Mouse (Mus musculus) CH12.LX (cell line): ENCODE data around the gene Iqsec2. TPM values are rescaled to one million over a fixed set of nuclear protein-coding genes. Genes with fewer than 3 reads are reported as not detected.

ENCODE experiments used
- DNase-seq: peaks from one replicate; pipeline ENCODE4 v3.0.0-alpha.2; 2013; ENCODE audit errors: extremely low read depth
- H3K27ac ChIP-seq: 2 replicates; pipeline ENCODE4 v1.5.1; 2012; ENCODE audit warnings: low read depth, mild to moderate bottlenecking, control low read depth, moderate library complexity; ENCODE audit not compliant: insufficient read depth
- H3K27me3 ChIP-seq: replicated peaks from 2 replicates; pipeline ENCODE3; 2012; ENCODE audit warnings: inconsistent platforms
- H3K36me3 ChIP-seq, 2 experiments: replicated peaks in 1 of 2; 2 replicates each; pipeline versions ENCODE3 to v1.6.1; 2012; ENCODE audit warnings: inconsistent platforms in 1 of 2, low read length in 1 of 2, mild to moderate bottlenecking in 1 of 2, mixed read lengths in 1 of 2, moderate library complexity in 1 of 2; ENCODE audit not compliant: control insufficient read depth in 1 of 2, insufficient read depth in 1 of 2
- H3K4me1 ChIP-seq, 2 experiments: 2 replicates each; pipeline ENCODE4 v1.6.1; 2012; ENCODE audit warnings: inconsistent platforms in 1 of 2, moderate library complexity in 1 of 2; ENCODE audit not compliant: insufficient read depth in 2 of 2, control insufficient read depth in 1 of 2
- H3K4me2 ChIP-seq: 2 replicates; pipeline ENCODE4 v1.6.1; 2012; ENCODE audit warnings: low read depth, mild to moderate bottlenecking, control low read depth; ENCODE audit not compliant: poor library complexity, insufficient read depth, severe bottlenecking
- H3K4me3 ChIP-seq, 3 experiments: fragments of 150-350 bp in 1 of 3; sonication (generic) in 1 of 3; replicated peaks in 1 of 3; 2 replicates each; pipeline versions ENCODE3 to v1.5.1; 2011 to 2012; ENCODE audit warnings: low read depth in 2 of 3, low read length in 2 of 3, mild to moderate bottlenecking in 2 of 3, moderate library complexity in 2 of 3, control low read depth in 1 of 3, improper control_type of control experiment in 1 of 3, inconsistent platforms in 1 of 3, mixed read lengths in 1 of 3; ENCODE audit not compliant: poor library complexity in 1 of 3
- H3K79me2 ChIP-seq: replicated peaks from 2 replicates; pipeline ENCODE4 v1.6.1; 2012; ENCODE audit warnings: mild to moderate bottlenecking, moderate library complexity; ENCODE audit not compliant: control insufficient read depth, poor library complexity, insufficient read depth, severe bottlenecking; ENCODE audit errors: extremely low read depth
- H3K9ac ChIP-seq: 2 replicates; pipeline ENCODE4 v1.6.1; 2012; ENCODE audit warnings: low read depth, mild to moderate bottlenecking, control low read depth, moderate library complexity; ENCODE audit not compliant: insufficient read depth
- H3K9me3 ChIP-seq: replicated peaks from 2 replicates; pipeline ENCODE3; 2012; ENCODE audit warnings: low read length, inconsistent platforms, mixed read lengths
- CHD1 ChIP-seq: IDR thresholded peaks from 2 replicates; pipeline ENCODE4 v1.6.1; 2012; ENCODE audit warnings: low read depth, low read length, improper control_type of control experiment, inconsistent platforms
- CTCF ChIP-seq, 2 experiments: IDR thresholded peaks in 1 of 2; conservative IDR thresholded peaks in 1 of 2; 2 replicates each; pipeline ENCODE4 v1.5.1; 2011 to 2012; ENCODE audit warnings: low read depth in 2 of 2, low read length in 2 of 2, improper control_type of control experiment in 1 of 2, inconsistent platforms in 1 of 2, mild to moderate bottlenecking in 1 of 2, moderate library complexity in 1 of 2
- EP300 ChIP-seq: IDR thresholded peaks from 2 replicates; pipeline ENCODE4 v1.6.1; 2011; ENCODE audit warnings: low read length, improper control_type of control experiment
- HCFC1 ChIP-seq: IDR thresholded peaks from 2 replicates; pipeline ENCODE4 v1.6.1; 2012; ENCODE audit warnings: low read depth, mild to moderate bottlenecking, inconsistent platforms, low read length, improper control_type of control experiment
- MEF2A ChIP-seq: IDR thresholded peaks from 2 replicates; pipeline ENCODE4 v1.6.1; 2014; ENCODE audit warnings: low read depth, mild to moderate bottlenecking, inconsistent platforms, low read length, improper control_type of control experiment, borderline replicate concordance
- POLR2A ChIP-seq: IDR thresholded peaks from 2 replicates; pipeline ENCODE4 v1.6.1; 2011; ENCODE audit warnings: low read depth, mild to moderate bottlenecking, improper control_type of control experiment, low read length
- RAD21 ChIP-seq: IDR thresholded peaks from 2 replicates; pipeline ENCODE4 v1.6.1; 2011; ENCODE audit warnings: low read depth, mild to moderate bottlenecking, low read length, improper control_type of control experiment, moderate library complexity
- SIN3A ChIP-seq: IDR thresholded peaks from 2 replicates; pipeline ENCODE4 v1.6.1; 2012; ENCODE audit warnings: low read length, improper control_type of control experiment, inconsistent platforms
- SMC3 ChIP-seq: IDR thresholded peaks from 2 replicates; pipeline ENCODE4 v1.6.1; 2011; ENCODE audit warnings: low read depth, low read length, improper control_type of control experiment
- TBP ChIP-seq: conservative IDR thresholded peaks from 2 replicates; pipeline ENCODE4 v1.6.1; 2011; ENCODE audit warnings: low read depth, low read length, improper control_type of control experiment
- TCF12 ChIP-seq: IDR thresholded peaks from 2 replicates; pipeline ENCODE4 v1.6.1; 2014; ENCODE audit warnings: low read depth, mild to moderate bottlenecking, inconsistent platforms, low read length, improper control_type of control experiment
- USF2 ChIP-seq: conservative IDR thresholded peaks from 2 replicates; pipeline ENCODE4 v1.6.1; 2011; ENCODE audit warnings: low read depth, low read length, improper control_type of control experiment
- ZC3H11A ChIP-seq: IDR thresholded peaks from 2 replicates; pipeline ENCODE4 v1.6.1; 2012; ENCODE audit warnings: low read depth, mild to moderate bottlenecking, inconsistent platforms, low read length, improper control_type of control experiment
- ZKSCAN1 ChIP-seq: IDR thresholded peaks from 2 replicates; pipeline ENCODE4 v1.6.1; 2012; ENCODE audit warnings: low read depth, inconsistent platforms, low read length, improper control_type of control experiment, borderline replicate concordance
- dilution Hi-C: fragments of 300-500 bp; cut with MboI; formaldehyde crosslinking; loops from 2 replicates; pipeline ENCODE4 v1.14.3; 2020; ENCODE audit warnings: low sequenced_read_pairs; ENCODE audit not compliant: extremely low pct_unique_long_range_greater_than_20kb, extremely low pct_ligation_motif_present
- in situ Hi-C: fragments of 300-500 bp; cut with MboI; formaldehyde crosslinking; loops from 3 replicates; pipeline ENCODE4 v1.14.3; 2019; ENCODE audit warnings: low sequenced_read_pairs, low pct_ligation_motif_present, low pct_unique_long_range_greater_than_20kb, mixed read lengths
- polyA plus RNA-seq: library from polyadenylated mRNA; unstranded; fragments of >175 nt; gene quantifications from 2 replicates; pipeline ENCODE4 v1.2.1, GENCODE M21; 2012; ENCODE audit warnings: low read depth; ENCODE audit not compliant: insufficient read length
- total RNA-seq, 2 experiments: library from RNA; depleted of rRNA; stranded (reverse); fragments of 300-350 nt in 1 of 2; fragments of >200 nt in 1 of 2; gene quantifications; 2 replicates each; pipeline ENCODE4 v1.2.3; 2012 to 2014

The Iqsec2 gene
- total and polyA plus RNA-seq, 3 experiments = 0.71 to 4.2 (median 1.8) TPM

DNA sequence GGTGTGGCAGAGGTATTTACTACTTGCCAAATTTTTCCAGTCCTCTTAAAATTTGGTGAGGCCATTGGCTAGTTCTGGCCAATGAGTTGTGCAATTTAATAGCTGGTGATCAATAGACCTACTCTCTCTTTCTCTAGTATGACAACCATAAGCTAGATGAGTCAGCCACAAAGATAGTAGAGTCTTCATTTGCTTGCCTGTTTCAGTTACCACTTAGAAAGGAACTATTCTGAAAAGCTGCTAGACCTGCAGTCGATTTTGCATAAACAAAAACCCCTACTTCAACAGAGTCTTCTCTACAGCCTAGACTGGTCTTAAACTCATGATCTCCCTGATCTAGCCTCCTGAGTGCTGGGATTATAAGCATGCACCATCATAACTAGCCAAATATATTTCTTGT is 22.4 kb upstream of the Iqsec2 start:
- peak; percentile 55 for DNase-seq
- Histone ChIP-seq H3K79me2 (no peaks in the 10 kb centered on the region), H3K9ac (no peak overlapping the region), H3K4me2 (no peak overlapping the region), H3K36me3 (no peaks in the 10 kb centered on the region), H3K9me3 (no peaks in the 10 kb centered on the region), H3K4me1 (peaks cover 2 to 21% of the 10 kb centered on the region in 2 experiments; a peak in 2 of 4 replicates), H3K27ac (no peak overlapping the region), H3K27me3 (no peaks in the 10 kb centered on the region), H3K4me3 (no peak overlapping the region)
- TF ChIP-seq SIN3A = no peak
- no peak for TF ChIP-seq USF2
- no peak for TF ChIP-seq POLR2A
- 0 out of 2 replicates have a peak, but pooled peaks have one; percentile 18 for TF ChIP-seq TCF12
- peak; percentile 48; the same call in 1 of the 2 replicates for TF ChIP-seq EP300
- peak; percentile 15; the same call in 1 of the 2 replicates for TF ChIP-seq MEF2A
- 0 out of 2 replicates have a peak, but pooled peaks have one; percentile 63 for TF ChIP-seq TBP
- no peak for TF ChIP-seq HCFC1
- no peak for TF ChIP-seq ZC3H11A
- no peak for TF ChIP-seq RAD21
- dilution Hi-C loops = no loop called here
- in situ Hi-C loops = no loop called here

DNA sequence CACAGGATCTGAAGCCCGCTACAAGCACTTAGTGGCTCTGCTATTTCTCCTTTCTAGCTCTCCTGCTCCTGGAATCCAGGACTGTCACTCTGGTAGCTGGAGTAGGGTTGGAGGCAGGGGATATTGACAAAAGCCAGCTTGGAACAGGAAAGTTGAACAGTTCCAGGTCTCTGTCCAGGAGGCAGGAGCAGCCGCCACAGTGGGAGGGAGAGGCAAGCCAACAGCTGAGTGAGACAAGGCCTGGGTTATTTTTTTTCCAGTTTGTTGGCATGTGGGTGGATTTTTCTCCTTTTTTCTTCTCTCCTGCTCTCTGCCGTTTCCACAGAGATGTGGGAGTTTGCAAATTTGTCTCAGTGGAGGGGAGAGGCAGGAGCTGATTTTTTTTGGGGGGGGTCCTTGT is 13.3 kb upstream of the Iqsec2 start:
- H3K27me3 ChIP-seq = no peaks in the 10 kb centered on the region
- H3K79me2 ChIP-seq = no peaks in the 10 kb centered on the region
- no peak overlapping the region for H3K9ac ChIP-seq
- no peak overlapping the region for H3K27ac ChIP-seq
- in situ Hi-C loops = no loop called here
- H3K4me1 ChIP-seq = no peaks in the 10 kb centered on the region
- TF ChIP-seq ZKSCAN1 (no peak), CTCF (conservative IDR thresholded peaks at IDR 0.05 in 1 of 2, IDR thresholded peaks at IDR 0.05 in 1 of 2; ENCODE audit: low read depth in 2 of 2, low read length in 2 of 2) (no peak), CHD1 (no peak)
- TF ChIP-seq, all 38 proteins: peak for 0
- DNase-seq = no peak
- H3K36me3 ChIP-seq = no peaks in the 10 kb centered on the region
- no peak overlapping the region for H3K4me2 ChIP-seq
- no peak overlapping the region for H3K4me3 ChIP-seq
- no peaks in the 10 kb centered on the region for H3K9me3 ChIP-seq
- dilution Hi-C loops = no loop called here

GRCm38 (mm10) chrX:152132029-152132428 is 12.0 kb upstream of the Iqsec2 start:
- H3K79me2 ChIP-seq = no peaks in the 10 kb centered on the region
- H3K4me3 ChIP-seq = no peak overlapping the region
- H3K9ac ChIP-seq = no peak overlapping the region
- no peak overlapping the region for H3K4me2 ChIP-seq
- H3K36me3 ChIP-seq = no peaks in the 10 kb centered on the region
- H3K27me3 ChIP-seq = no peaks in the 10 kb centered on the region
- dilution Hi-C loops = no loop called here
- no peaks in the 10 kb centered on the region for H3K4me1 ChIP-seq
- TF ChIP-seq CTCF (conservative IDR thresholded peaks at IDR 0.05 in 1 of 2, IDR thresholded peaks at IDR 0.05 in 1 of 2; ENCODE audit: low read depth in 2 of 2, low read length in 2 of 2) (peak in 1 of 2 experiments; percentile 49; a peak in 2 of 4 replicates), SMC3 (peak; percentile 30; the same call in 1 of the 2 replicates), HCFC1 (no peak), RAD21 (peak; percentile 29)
- no peaks in the 10 kb centered on the region for H3K9me3 ChIP-seq
- H3K27ac ChIP-seq = no peak overlapping the region
- in situ Hi-C loops = no loop called here
- DNase-seq = no peak
